Mouse (Mus musculus) neutrophil, adult 59 days (primary cell): ENCODE data around the gene Atf7. TPM values are rescaled to one million over a fixed set of nuclear protein-coding genes. Genes with fewer than 3 reads are reported as not detected.

ENCODE experiments used
- total RNA-seq, 2 experiments: library from RNA; stranded (reverse); gene quantifications; 1 replicate in 1 of 2; 2 replicates in 1 of 2; pipeline ENCODE4 v1.2.4; 2023

Atf7 gene
- 10 to 100 TPM; 68.0 to 77.2 TPM for total RNA-seq

DNA sequence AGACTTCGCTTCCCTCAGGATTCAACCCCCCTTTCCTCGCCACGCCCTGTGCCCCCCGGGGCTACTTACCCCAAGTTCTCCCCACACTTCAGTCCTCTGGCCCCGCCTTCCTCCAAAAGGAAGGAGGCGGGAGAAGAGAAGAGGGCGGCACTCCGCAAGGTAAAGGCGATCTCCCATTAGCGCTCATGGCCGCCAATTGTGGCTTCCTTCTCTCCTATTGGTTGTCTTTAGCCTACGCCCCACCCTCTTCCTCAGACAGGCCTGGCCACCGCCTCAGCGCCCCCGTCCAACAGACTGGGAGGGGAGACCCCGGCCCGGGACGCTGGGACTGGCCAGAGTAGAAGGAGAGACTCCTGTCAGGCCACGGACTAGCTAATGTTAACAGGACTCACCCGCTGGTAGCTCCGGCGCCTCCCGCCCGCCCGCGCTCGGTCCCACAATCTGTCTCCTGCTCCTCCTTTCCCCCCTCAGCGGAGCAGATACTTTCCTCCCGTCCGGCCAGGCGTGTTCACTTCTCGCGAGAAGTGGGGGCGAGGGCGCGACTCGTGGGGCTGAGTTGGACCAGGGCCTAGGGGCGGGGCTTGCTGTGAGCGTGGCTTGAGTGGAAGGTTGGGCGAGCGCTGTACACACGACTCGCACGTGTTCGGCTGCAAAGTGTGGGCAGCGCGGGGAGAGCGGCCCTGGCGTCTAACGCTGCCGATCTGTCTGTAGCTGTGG lies at the start of gene Atf7, which contains the start of gene Gm28047:
Gene Atf7 (minus strand): TSS at position 495 of the 717 bp plus-strand sequence.
Gene Gm28047 (minus strand): TSS at position 98 of the 717 bp plus-strand sequence.

DNA sequence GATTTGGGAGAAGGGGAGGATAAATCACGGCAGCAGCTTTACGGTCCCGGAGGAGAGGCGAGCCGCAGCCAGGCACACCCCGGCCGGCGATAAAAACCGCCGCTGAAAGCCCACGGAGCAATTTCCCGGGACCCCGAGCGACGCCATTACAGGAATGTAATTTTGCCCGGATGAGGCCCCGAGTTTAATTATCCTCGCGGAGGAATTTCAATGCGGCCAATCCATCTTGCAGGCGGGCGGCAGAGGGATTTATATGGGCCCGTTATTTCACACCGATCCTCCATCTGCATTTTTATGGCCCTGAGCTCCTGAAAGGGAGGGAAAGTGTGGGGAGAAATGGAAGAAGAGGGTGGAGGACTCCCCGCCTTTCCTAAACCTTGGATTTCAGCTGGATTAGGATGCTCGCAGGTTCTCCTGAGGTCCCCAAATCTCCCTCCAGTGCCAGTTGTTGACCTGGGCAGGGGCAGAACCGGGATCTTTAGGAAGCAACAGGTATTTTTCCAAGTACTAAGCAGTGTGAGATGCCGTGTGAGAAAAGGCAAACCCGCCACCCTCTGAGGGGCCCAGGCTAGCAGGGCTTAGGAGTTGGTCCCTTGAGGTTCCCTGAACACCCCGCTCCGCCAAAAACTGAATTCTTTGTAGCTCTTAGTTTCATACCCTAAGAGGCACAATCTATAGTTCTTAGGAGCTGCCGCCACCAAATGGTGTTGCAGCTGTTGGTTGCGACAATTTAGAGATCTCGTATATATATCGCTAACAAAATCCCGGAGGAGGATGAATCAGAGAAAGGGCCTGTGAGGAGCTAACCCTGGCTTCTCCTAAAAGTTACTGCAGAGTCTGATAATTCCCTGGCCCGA lies 47.2 kb upstream of the Atf7 start, which contains the start of gene Atp5g2:
Gene Atp5g2 (minus strand): TSS at position 138 of the 857 bp plus-strand sequence.

DNA sequence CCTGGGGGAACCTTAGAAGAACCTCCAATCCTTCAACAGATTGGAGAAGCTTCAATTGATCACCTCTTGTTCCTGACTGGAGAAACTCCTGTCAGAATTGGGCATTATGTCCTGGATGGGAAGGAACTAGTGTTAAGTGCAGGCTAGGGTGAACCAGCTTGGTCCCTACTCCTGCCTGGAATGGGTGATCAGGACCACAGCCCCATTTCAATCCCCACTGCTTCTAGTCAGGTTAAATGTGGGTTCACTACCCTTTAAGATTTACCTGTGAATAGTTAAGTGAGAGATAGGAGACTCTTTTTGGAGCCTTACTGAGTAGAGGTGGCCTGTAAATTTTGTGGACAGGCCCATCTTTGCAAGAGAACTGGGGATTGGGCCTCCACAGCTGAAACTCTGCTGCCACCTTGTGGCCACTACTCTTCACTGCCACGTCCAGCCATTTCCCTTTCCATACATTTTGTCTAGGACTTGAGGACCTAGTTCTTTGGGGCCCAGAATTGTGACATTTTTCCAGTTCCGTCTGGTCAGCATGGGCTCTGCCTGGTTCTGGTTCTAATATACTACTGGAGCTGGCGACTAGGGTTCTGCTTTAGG lies 100.3 kb downstream of the Atf7 start, which contains the start of gene Npff:
Gene Npff (minus strand): TSS at position 51 of the 594 bp plus-strand sequence.

DNA sequence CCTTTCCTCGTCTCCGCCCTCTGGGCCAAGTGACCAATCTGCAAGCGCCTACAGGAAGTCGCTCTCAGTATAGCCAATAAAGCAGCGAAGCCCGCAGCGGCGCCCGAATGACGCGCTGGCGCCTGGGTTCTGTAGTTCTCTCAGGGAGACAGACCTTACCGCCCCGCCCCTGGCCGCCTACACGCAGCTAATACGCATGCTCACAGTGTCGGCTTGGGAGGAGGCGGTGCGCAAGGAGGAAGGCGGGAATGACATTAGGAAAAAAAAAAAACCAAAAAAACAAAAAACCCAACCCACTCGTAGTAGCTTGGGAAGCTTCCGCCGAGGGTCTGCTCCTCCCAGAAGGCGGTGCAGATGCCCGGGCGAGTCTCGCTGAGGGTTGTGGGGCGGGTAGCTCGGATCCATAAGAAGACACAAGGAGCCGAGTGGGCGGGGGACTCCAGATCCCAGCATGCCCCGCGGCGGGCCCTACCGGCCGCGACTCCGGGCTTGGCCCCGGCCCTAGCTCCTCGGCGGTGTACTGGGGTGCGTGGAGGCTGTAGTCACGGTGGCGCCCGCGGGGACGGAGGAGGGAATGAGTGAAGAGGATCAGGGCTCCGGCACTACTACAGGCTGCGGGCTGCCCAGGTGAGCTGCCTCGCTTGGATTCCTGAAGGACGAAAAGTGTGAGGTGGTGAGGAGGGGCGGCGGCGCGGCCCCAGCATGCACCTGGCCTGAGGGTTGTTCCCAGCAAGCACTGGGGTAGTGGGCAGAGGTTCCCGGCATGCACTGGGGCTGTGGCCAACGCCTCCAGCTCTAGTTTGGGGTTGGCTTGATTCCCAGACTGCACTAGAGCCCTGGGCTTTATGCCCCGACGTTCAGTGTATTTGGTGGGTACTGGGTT lies 107.0 kb downstream of the Atf7 start, which contains the start of gene Tarbp2:
Gene Tarbp2 (plus strand): TSS at position 217 of the 883 bp plus-strand sequence.

DNA sequence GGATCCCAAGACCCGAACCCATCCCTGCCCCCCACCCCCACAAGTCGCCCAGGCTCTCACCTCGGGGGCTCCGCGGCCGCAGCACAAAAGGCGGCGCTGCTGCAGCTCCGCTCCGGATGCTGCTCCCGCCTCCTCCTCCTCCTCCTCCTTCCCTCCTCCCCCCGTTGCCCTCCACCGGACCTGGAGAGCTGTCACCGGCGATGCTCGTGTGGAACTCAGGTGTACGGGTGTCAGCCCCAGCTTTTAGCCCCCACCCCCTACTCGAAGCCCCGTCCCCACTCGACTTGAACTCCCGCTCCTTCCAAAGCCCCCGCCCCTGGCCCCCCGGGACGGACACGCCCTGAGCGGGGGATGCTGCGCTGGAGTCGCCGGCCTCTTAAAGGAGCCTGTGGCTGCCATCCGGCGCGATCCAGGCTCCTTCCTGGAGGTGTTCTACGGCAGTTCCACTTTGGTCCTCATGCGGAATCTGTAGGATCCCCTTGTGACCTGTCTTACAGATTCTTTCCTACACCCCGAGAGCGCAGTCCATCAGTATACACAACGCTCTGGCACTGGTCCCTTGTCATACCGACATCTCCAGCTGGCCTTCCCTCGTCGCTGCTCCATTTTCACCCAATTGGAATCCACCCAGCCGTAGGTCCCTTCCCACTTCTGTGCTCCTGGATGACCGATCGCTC lies 108.4 kb downstream of the Atf7 start, which contains the start of gene Map3k12:
Gene Map3k12 (minus strand): TSS at position 337 of the 677 bp plus-strand sequence.

DNA sequence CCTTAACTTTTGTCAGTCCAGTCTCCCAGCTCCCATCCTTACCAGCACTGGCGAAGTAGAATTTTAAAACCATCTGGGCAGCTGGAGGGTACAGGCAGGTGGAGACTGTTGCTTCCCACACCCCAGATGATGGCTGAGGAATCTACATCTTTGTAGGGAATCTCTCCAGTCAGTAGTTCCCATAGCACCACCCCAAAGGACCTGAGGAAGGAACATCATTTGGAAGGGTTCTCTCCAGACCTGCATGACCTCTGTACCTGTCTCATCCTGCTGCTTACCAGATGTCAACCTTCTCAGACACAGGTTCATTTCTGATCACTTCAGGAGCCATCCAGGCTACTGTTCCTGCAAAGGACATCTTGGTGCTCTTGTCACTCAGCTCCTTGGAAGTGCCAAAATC lies 121.8 kb downstream of the Atf7 start, which contains the start of gene Gm10337:
Gene Gm10337 (plus strand): TSS at position 276 of the 400 bp plus-strand sequence.

Other genes starting within 250 kb of the Atf7 start
- 100 to 1,000 TPM; 127 to 150 TPM for gene Sp1, start 219.3 kb downstream of the Atf7 start, total RNA-seq
- gene Amhr2, start 180.1 kb downstream of the Atf7 start, total RNA-seq: 1 to 10 TPM in 1 of 2 experiments, under 1 TPM in 1; 0.24 to 1.1 TPM
- gene Prr13, start 166.4 kb downstream of the Atf7 start, total RNA-seq: 100 to 1,000 TPM; 364 to 378 TPM
- gene Pcbp2, start 154.9 kb downstream of the Atf7 start, total RNA-seq: 100 to 1,000 TPM; 508 to 564 TPM
- gene Gm10337, start 121.7 kb downstream of the Atf7 start, total RNA-seq: 1 to 10 TPM; 5.0 to 5.4 TPM
- gene Map3k12, start 108.4 kb downstream of the Atf7 start, total RNA-seq: under 1 TPM; 0.24 to 0.57 TPM
- gene Tarbp2, start 107.3 kb downstream of the Atf7 start, total RNA-seq: 10 to 100 TPM; 16.7 to 17.9 TPM
- gene Npff, start 100.5 kb downstream of the Atf7 start, total RNA-seq: 1 to 10 TPM; 3.2 to 5.0 TPM
- gene Gm28047, start 397 bp downstream of the Atf7 start, total RNA-seq: 1 to 10 TPM; 3.2 to 3.3 TPM
- gene Atp5g2, start 46.9 kb upstream of the Atf7 start, total RNA-seq: 1 to 10 TPM; 1.3 to 1.9 TPM
- 10 to 100 TPM; 18.9 to 19.4 TPM for gene Calcoco1, start 96.7 kb upstream of the Atf7 start, total RNA-seq